Mouse (Mus musculus): ENCODE data around the gene Slc35f3. TPM values are rescaled to one million over a fixed set of nuclear protein-coding genes. Genes with fewer than 3 reads are reported as not detected.

Slc35f3 gene
- polyA plus RNA-seq, 1 experiment from 2014 or later, result 0.08 TPM

DNA sequence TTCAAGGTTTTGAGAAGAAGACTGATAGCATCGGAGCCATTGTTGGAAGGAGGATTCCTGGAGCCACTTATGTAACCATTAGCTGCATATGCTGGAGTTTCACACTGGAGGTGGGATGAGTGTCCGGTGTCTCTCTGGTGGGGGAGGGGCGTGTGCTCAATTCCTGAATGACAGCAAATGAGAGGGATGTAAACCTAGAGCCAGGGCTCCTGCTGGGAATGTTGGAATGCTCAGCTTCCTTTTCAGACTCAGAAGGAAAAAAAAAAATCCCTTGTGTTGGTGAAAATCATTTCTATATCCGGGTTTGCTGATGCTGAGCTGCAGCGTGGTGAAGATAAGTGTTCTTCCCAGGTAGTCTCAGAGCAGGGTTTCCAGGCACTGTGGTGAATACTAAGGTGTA lies 29.4 kb downstream of the Slc35f3 start:
- no peak for DNase-seq (ENCODE audit: low spot score)

DNA sequence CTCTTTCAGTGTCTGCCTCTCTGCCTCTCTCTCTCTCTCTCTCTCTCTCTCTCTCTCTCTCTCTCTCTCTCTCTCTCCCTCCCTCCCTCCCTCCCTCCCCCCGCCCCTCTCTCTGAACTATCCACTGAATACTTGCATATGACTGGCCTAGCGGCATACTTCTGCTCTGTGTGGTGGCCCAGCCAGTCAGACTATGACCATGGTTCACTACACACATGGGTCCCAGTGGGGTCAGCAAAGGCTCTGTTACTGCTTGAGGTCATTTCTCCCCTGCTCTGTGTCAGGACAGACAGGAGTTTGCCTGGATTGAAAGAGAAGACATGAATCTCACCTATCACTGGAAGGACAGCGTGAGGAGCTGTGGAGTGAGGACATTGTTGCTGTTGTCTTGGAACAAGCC lies 40.5 kb downstream of the Slc35f3 start:
- DNase-seq (ENCODE audit: low spot score), result no peak

DNA sequence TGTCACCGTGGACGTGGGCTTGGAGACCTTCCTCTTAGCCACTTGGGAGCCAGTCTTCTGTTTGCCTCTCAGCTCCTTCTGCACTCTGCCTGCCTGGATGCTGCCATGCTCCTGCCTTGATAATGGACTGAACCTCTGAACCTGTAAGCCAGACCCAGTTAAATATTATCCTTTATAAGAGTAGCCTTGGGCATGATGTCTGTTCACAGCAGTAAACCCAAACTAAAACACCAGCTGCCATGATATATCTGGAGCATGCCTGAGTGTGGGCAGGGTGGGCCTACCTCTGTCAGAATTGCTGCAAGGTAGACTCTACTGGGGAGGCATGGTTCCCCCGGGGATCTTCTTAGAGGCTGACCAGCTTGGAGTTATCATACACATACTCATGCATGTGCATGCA lies 41.0 kb downstream of the Slc35f3 start:
- no peak for DNase-seq (ENCODE audit: low spot score)

DNA sequence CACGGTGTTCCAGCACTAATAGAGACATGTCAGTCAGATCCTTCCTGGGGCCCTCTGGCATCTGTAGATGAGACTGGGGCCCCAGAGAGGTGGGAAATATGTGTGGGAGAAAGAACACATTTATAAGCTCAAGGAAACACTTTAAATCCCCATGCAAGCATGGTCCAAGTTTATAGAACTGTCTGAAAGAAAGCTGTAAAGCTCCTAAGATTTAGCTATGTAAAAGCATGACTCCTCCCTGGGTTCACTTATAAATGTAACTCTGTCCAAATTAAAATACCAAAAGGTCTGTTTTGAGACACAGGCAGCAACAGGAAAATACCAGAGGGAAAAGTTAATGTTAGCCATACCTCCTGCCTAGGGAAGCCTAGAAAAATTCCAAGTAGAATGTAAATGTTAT lies 42.8 kb downstream of the Slc35f3 start:
- no peak for DNase-seq (ENCODE audit: low spot score)

DNA sequence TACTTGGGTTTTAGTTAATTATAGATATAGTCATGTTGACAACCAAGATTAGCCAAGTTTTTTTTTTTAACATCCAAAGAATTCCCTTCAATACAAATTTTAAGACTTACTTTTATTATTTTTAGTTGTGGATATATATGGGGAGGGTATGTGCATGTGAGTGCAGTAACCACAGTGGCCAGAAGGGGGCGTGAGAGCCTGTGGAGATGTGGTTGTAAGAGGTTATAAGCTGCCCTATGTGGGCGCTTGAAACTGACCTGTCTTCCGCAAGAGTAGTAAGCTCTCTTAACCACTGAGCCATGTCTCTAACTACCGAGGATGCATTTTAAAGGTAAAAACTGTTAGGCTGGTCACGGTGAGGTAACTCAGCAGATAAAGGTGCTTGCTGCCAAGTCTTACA lies 45.1 kb downstream of the Slc35f3 start:
- no peak for DNase-seq (ENCODE audit: low spot score)

DNA sequence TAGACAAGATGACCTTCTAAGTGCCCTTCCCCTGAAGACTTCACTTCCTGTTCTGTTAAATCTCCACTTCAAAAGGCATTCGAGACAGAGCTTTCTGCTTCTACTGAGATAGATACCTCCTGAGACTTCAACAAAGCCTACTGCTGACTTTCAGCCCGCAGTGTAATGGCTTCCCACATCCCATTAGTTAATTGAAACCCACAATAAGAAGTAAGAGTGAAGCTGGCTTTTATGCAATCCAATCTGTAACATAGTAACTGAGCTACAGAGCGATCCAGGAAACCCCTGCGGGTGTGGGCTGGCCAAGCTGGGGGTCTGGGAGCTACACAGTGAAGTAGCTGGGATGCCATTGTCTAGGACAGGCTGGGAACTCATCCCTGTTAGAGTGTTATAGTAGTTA lies 46.7 kb downstream of the Slc35f3 start:
- DNase-seq (ENCODE audit: low spot score), result no peak

DNA sequence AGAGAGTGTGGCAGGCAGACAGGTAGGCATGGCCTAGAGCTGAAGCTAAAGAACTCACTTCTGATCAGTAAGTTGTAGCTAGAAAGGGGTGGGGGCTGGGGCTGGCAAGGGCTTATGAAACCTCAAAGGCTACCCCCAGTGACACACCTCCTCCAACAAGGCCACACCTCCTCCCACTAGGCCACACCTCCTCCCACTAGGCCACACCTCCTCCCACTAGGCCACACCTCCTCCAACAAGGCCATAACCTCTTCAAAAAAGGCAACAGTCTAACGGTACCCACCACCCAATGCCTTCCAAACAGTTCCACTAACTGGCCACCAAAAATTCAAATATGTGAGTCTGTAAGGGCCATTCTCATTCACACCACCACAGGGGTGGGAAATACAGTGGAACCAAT lies 54.9 kb downstream of the Slc35f3 start:
- DNase-seq (ENCODE audit: low spot score), result no peak

DNA sequence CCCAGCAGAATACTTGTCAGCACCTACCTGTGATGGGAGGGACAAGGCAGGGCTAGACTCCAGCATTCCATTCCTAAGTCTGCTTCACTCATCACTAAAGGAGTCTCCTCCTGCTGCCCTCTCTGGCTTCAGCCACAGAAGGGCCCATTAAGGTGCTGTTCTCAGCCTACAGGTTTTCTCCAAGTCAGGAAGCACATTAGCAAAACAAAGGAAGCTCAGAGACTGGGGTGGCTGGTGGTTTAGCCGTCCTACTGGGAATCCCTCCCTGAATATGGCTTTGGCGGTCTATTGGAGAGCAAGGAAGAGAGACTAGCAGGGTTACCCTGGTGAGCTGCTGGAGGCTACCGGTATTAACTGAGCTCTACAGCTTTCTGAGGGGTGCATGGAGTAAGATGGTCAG lies 59.6 kb downstream of the Slc35f3 start:
- no peak for DNase-seq (ENCODE audit: low spot score)

DNA sequence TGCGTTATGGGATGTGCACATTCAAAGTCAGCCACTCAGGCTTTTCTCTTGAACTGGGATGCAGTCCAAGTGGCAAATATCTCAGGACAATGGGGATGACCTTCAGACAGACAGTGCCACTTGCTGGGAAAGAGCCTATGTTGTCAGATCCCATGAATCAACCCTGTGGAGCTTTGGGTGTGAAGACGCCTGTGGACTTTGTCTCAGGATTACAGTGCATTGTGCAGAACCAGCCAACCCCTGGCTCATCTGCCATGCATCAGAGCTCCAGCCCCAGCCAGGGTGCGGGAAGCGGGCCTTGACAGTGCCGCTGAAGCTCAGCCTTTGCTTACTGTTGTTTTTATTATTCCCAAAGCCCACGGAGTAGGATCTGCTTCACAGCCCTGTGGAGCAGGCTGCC lies 60.9 kb downstream of the Slc35f3 start:
- DNase-seq (ENCODE audit: low spot score), result no peak

DNA sequence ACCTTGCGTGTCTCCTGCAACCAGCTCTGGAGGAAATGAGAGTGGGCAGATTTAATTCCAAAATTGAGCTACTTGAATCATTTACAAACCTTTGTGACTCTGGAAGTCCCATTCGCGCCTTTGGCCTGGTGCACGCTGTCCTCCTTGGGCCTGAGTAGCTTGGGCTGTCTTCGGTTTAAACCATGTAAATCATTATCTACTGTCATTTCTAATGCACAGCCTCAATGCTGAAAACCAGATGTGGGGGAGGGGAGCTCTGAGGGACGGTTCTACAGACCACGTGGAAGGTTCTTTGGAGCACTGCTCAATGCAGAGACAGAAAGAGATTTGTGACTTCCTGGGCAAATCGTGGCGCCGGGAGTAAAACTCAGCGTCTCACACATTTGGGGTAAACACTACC lies 61.7 kb downstream of the Slc35f3 start:
- no peak for DNase-seq (ENCODE audit: low spot score)

DNA sequence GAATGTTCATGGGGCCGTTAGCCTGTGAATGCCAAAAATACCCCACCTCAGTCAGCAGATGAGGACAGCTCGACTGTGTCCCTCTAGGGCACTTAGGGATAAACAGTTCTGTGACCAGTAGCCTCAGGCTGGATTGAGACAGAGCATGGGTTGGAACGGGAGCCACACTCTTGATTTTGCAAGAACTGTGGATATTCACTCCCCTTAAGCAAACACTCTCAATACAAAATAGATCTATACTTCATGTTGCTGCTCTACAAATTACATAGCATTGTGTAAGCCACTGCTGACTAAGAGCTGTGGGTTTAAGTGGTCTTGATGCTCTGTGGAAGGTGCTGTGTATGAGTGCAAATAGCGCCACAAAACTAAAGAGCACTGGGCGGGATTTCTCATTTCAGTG lies 62.3 kb downstream of the Slc35f3 start:
- no peak for DNase-seq (ENCODE audit: low spot score)

DNA sequence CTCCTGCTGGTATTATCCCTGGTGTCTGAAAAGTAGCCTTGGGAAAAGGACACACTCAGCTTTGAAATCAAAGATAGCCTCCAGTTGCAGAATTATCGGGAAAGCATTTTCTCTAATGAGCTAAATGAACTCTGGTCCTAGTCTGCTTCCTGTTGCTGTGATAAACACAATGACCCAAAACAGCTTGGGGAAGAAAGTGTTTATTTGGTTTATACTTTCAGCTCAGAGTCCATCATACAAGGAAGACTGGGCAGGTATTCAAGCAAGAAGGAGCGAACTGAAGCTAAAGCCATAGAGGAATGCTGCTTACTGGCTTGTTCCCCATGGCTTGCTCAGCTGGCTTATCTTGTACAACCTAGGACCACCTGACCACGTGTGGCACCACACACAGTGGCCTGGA lies 67.9 kb downstream of the Slc35f3 start:
- no peak for DNase-seq (ENCODE audit: low spot score)

DNA sequence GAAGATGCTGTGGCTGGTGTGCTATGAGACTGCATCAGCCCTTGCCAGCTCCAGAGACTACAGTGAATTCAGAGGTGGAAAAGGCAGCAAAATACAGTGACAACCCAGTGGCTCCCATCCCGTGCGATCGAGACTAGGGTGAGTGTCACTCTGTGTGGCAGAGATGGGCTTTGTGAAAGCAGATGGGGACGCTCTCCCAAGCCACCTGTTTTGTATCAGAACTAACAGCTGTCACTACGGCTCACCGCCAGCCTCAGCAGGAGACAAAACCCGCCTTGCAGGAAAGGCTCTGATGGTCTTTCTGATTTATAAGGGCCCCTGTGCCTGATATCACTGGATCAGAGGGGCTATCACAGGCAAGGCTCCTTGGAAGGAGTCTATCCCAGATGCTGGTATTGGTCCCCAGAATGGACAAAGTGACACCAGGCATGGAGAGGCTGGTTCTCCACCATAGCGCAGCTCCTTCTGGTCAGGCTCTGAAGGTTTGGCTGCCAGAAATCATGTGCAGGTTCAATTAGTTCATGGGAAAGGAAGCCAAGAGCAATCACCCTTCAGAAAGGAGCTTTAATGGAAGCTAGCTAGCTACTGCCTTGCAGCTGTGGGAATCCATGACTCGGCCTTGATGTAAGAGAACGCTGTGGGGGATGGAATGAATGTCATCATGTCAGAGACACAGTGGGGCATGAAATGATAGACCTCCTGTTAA lies 70.1 kb downstream of the Slc35f3 start:
- no peak for DNase-seq (ENCODE audit: low spot score)

DNA sequence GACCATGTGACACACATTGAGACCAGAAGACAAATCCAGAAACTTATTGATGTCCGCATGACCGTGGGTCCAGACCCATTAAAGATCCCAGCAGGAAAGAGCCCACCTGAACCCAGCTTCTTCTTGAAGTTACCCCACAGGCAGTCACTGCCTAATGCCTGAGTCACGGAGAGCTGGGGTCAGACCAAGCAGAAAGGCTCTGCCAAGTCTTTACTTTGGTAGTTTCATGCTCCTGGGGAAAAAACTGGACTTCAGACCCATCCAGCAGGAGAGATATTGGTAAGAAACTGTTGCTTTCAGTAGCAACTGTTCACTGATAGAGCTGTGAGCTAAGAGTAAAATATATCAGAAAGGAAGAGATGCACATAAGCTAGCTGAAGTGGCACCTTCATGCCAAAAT lies 73.5 kb downstream of the Slc35f3 start:
- no peak for DNase-seq (ENCODE audit: low spot score)

DNA sequence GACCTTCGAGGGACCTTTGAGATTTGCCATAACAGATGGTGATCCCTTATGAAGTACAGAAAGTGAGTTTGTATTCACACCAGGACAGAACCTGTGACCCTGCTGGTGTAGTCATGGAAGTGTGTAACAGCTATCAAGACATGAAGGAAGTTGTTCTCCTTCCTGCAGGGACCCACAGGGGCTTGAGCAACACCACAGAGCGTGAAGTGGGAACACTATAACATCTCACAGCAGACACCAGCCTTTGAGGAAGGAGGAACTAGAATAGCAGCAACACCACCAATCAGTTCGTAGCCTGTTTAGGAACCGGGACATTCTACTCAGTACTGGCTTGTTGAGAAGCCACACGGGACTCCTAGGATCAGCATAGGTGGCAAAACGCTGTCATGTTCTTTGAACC lies 81.2 kb downstream of the Slc35f3 start:
- DNase-seq (ENCODE audit: low spot score), result no peak

DNA sequence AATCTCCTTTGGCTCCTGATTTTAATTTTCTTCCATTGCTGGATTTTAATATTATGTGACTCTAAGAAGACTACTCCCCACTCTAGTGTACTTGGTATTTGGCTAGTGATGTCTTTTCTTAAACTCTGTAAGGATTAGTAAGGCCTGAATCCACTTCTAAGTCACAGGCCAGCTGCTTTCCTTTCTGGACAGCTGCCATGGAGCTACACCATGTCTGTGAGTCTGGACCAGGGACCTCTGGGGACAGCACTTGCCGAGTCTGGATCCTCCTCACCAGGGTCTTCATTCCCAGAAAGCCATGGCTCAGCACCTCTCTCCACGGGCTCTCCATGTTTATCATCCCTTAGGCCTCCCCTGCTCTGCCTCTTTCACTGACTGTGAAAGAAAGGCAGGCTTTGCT lies 81.8 kb downstream of the Slc35f3 start:
- no peak for DNase-seq (ENCODE audit: low spot score)

DNA sequence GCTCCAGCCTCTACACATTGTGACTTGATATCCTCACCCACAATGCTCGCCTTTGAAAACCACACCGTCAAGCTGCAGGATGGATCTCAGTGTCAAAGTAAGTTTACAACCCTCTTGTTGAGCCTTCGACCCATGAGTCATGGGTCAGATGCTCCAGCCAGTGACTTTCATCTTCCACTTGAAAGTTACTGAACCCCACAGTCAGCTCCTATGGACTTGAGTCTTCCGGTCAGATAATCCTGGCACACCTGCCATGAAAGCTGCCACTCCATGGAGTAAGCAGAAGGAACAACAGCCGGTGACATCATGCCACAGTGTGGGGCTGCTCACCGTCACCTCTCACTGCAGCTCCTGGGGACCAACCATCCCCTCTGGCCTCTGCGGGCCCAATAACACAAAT lies 82.9 kb downstream of the Slc35f3 start:
- DNase-seq (ENCODE audit: low spot score), result no peak

DNA sequence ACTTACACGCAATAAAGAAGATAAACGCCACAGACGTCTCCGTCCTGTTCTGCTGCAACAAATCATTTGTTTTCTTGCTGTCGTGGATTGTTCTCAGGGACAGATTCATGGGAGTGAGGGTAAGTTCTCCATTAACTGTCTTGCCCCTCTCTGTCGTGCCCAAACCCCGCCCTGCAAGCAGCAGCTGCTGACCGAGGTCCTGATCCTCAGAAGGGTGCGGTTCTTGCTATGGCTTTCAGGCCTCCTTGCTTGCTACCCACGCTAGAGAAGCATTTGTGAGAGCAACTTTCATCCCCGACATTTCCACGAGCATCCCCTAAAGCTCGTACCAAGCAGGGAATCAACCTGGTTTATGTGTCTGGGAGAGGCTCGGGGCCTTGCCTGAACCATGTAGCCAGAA lies 83.9 kb downstream of the Slc35f3 start:
- DNase-seq (ENCODE audit: low spot score), result no peak

DNA sequence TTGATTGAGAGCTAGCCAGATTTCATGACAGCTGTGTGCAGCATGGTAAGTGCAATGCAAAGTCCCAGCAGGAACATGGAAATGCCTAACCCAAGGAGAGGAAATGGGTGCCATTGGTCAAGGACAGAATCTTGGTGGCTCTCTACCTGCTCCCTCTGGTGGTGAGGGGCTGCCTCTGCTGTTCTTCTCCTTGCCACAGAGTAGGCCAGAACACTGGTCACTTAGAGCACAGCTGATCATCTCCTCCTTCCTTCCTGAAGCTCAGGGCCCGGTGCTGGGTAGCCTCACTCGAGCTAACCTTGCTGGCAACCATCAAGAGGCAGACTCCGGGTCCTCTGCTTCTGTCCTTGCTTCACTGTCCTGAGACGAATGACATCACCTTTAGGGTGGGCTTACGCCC lies 84.4 kb downstream of the Slc35f3 start:
- no peak for DNase-seq (ENCODE audit: low spot score)

DNA sequence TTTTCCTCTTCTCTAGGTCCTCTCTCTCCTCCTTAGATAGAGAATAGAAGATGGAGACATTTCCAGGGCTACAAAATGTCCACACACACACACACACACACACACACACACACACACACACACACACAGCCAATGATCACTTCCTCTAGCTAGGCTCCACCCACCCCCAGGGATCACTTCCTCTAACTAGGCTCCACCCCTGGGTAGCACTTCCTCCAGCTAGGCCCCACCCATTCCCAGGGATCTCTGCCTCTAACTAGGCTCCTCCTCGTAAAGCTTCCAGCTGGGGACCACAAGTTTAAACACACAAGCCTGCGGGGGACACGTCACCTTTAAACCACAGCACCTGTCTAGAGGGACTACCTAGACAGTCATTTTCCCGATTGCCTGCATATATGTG lies 89.2 kb downstream of the Slc35f3 start:
- no peak for DNase-seq (ENCODE audit: low spot score)

DNA sequence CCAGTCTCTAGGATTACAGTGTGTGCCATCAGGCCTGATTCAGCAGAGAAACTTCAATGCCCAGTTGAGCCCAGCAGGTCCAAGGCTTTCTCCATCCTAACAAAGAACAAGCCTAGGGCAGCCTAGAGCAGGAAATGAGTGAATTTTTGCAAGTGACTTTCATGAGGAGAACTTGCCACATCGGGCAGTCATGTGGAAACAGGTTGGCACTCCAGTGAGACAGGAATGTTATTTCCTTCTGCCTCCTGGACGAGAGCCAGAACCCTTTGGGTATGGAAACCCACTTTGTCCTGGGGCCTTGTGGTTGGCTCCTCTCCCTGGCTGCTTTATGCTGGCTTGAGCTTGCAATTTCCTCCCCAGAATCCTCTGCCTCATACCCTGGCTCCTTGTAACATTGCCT lies 93.2 kb downstream of the Slc35f3 start:
- no peak for DNase-seq (ENCODE audit: low spot score)

DNA sequence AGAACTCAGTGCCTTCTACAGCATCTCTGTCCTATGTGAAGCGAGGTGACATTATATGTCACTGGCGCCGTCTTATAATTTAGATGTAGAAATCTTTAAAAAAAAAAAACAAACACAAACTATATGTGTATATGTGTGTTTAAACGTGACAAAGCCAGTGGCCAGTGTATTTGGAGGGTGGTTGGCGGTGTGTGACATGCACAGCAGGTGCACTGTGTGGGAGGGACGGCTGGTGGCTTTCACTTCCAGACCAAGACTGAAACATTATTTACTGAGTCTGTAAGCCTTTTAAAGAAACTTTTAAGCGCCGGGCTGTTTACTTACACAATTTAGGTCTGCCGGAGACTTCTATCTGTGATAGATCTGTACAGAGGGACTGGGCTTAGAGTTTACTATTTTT lies 97.0 kb downstream of the Slc35f3 start:
- no peak for DNase-seq (ENCODE audit: low spot score)

DNA sequence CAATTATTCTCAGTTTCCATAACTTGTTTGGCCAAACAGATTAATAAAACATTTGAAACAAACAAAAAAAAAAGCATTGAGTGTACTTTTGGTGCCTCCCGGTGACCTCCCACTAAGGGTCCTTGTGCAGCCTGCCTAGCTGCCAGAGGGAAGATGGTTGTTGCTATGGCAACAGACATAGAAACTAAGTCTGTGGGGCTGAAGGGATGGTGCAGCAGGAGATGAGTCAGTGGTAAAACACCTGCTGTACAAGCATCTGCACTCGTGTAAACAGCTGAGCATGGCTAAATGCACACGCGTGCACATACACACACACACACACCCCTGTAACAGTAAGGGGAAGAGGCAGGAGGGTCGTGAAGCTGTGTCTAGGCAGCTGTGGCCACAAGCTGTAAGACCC lies 97.6 kb downstream of the Slc35f3 start:
- DNase-seq (ENCODE audit: low spot score), result no peak

DNA sequence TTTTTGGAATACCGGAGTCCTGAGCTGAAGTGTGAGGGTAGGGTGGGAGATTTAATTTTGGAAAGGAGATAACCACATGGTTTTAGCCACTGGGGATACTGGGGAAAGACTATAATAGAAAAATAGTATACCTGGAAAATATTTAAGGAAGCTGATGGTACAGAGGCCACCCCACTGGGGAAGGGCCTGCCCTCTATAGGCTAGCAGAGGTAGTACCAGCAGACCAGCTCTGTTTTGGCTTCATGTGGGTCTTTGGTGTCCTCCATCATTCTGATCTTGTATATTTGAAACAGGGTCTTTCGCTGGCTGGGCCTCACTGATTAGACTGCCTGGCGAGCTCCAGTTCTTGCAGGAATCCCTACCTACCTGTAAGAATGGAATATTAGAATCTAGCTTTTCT lies 100.0 kb downstream of the Slc35f3 start:
- no peak for DNase-seq (ENCODE audit: low spot score)
